Mouse (Mus musculus) forebrain, embryonic 16.5 days (tissue): Measurements from ENCODE around the gene Ssc5d. TPM values are rescaled to one million over a fixed set of nuclear protein-coding genes. Genes with fewer than 3 reads are reported as not detected.

Experiments used
- ATAC-seq: fragments of 200-750 bp; cut with Nextera tagmentation; 2 replicates; pipeline ENCODE4 v1.8.0; 2017; ENCODE audit warnings: mild to moderate bottlenecking, moderate library complexity
- H3K27ac ChIP-seq: fragments of 300-500 bp; sonication (generic); 2 replicates; pipeline ENCODE4 v1.5.1; 2014; ENCODE audit warnings: low read length, control low read depth
- H3K27me3 ChIP-seq: fragments of 300-500 bp; sonication (generic); replicated peaks from 2 replicates; pipeline ENCODE4 v1.6.1; 2014; ENCODE audit warnings: low read length; ENCODE audit not compliant: control insufficient read depth, insufficient read depth
- H3K36me3 ChIP-seq: fragments of 300-500 bp; sonication (generic); 2 replicates; pipeline ENCODE4 v1.6.1; 2014; ENCODE audit not compliant: control insufficient read depth, insufficient read depth
- H3K4me1 ChIP-seq: fragments of 300-500 bp; sonication (generic); replicated peaks from 2 replicates; pipeline ENCODE4 v1.6.1; 2014; ENCODE audit warnings: low read length; ENCODE audit not compliant: control insufficient read depth, insufficient read depth
- H3K4me2 ChIP-seq: fragments of 300-500 bp; sonication (generic); 2 replicates; pipeline ENCODE4 v1.6.1; 2014; ENCODE audit warnings: mild to moderate bottlenecking, low read length, control low read depth
- H3K4me3 ChIP-seq: fragments of 300-500 bp; sonication (generic); replicated peaks from 2 replicates; pipeline ENCODE4 v1.5.1; 2014; ENCODE audit warnings: mild to moderate bottlenecking, low read length, control low read depth
- H3K9ac ChIP-seq: fragments of 300-500 bp; sonication (generic); replicated peaks from 2 replicates; pipeline ENCODE4 v1.6.1; 2014; ENCODE audit warnings: low read depth, low read length, control low read depth
- H3K9me3 ChIP-seq: fragments of 300-500 bp; sonication (generic); 2 replicates; pipeline ENCODE4 v1.6.1; 2016; ENCODE audit warnings: low read length; ENCODE audit not compliant: control insufficient read depth
- WGBS: fragments of 180-500 bp; shearing (Covaris S2); extraction: QIAGEN DNeasy Blood & Tissue Kit; methylation state at CpG from one replicate; pipeline ENCODE4 v1.1.7; 2014; 5-methylcytosine and 5-hydroxymethylcytosine counted together
- polyA plus RNA-seq: library from polyadenylated mRNA; unstranded; fragments of >200 nt; fragmentation: Nextera tagmentation; extraction: Ambion mirVana; gene quantifications from 2 replicates; pipeline ENCODE4 v1.2.1, GENCODE M21; 2015

The Ssc5d gene
- polyA plus RNA-seq, 1 experiment from 2014 or later = 0.34 TPM

- Histone ChIP-seq H3K4me2 (no peak overlapping the region), H3K4me1 (peaks cover 6% of the 10 kb centered on the region; the same call in 1 of the 2 replicates), H3K9ac (no peak overlapping the region), H3K4me3 (no peak overlapping the region), H3K36me3 (peaks cover 15% of the 10 kb centered on the region), H3K9me3 (no peaks in the 10 kb centered on the region), H3K27ac (no peak overlapping the region), H3K27me3 (no peaks in the 10 kb centered on the region)
- no peak for ATAC-seq
- 78% methylated on average over 2 of the region's 2 CpGs for WGBS
Observed at GRCm38 (mm10) chr7:4988250-4988649, 62.7 kb downstream of the Ssc5d start.

GRCm38 (mm10) chr7:4993347-4993998 lies 67.9 kb downstream of the Ssc5d start:
- H3K4me3 ChIP-seq = no peak overlapping the region
- ATAC-seq = no peak

GRCm38 (mm10) chr7:4993999-4994788 lies 68.6 kb downstream of the Ssc5d start:
- WGBS = 55% methylated on average over 58 of the region's 59 CpGs
- Histone ChIP-seq H3K9ac (no peak overlapping the region), H3K27ac (no peak overlapping the region), H3K36me3 (peaks cover 21% of the 10 kb centered on the region), H3K4me1 (peaks cover 39% of the 10 kb centered on the region), H3K9me3 (no peaks in the 10 kb centered on the region), H3K4me3 (peak overlapping the region; percentile 2; the same call in 1 of the 2 replicates), H3K27me3 (no peaks in the 10 kb centered on the region), H3K4me2 (peak overlapping the region; percentile 90)
- ATAC-seq = no peak

More at GRCm38 (mm10) chr7:4993347-4993998, 67.9 kb downstream of the Ssc5d start:
- Histone ChIP-seq H3K4me2 (peak overlapping the region; percentile 90), H3K27ac (no peak overlapping the region), H3K27me3 (no peaks in the 10 kb centered on the region), H3K9ac (no peak overlapping the region), H3K9me3 (no peaks in the 10 kb centered on the region), H3K4me1 (peaks cover 39% of the 10 kb centered on the region), H3K36me3 (peaks cover 21% of the 10 kb centered on the region)
- WGBS = 42% methylated on average over 55 of the region's 55 CpGs

Other genes starting within 250 kb of the Ssc5d start
- gene Hspbp1, start 240.7 kb upstream of the Ssc5d start, polyA plus RNA-seq = 136 and 156 TPM in 2 replicates
- 5.9 and 7.9 TPM in 2 replicates for gene Brsk1, start 235.2 kb upstream of the Ssc5d start, polyA plus RNA-seq
- 0.11 and 0.33 TPM in 2 replicates for gene Tmem150b, start 200.5 kb upstream of the Ssc5d start, polyA plus RNA-seq
- gene Kmt5c, start 185.7 kb upstream of the Ssc5d start, polyA plus RNA-seq = 60.0 and 66.9 TPM in 2 replicates
- gene Cox6b2, start 172.7 kb upstream of the Ssc5d start, polyA plus RNA-seq = 6.6 and 12.1 TPM in 2 replicates
- not detected in 2 replicates for gene Fam71e2, start 154.5 kb upstream of the Ssc5d start, polyA plus RNA-seq
- gene Il11, start 142.9 kb upstream of the Ssc5d start, polyA plus RNA-seq = 0.53 and 1.1 TPM in 2 replicates
- gene Tmem190, start 142.8 kb upstream of the Ssc5d start, polyA plus RNA-seq = not detected in 2 replicates
- gene Tmem238, start 136.1 kb upstream of the Ssc5d start, polyA plus RNA-seq = 3.3 and 4.1 TPM in 2 replicates
- 173 and 179 TPM in 2 replicates for gene Rpl28, start 132.9 kb upstream of the Ssc5d start, polyA plus RNA-seq
- 291 and 311 TPM in 2 replicates for gene Ube2s, start 113.2 kb upstream of the Ssc5d start, polyA plus RNA-seq
- gene Shisa7, start 81.1 kb upstream of the Ssc5d start, polyA plus RNA-seq = 8.7 and 13.2 TPM in 2 replicates
- gene Isoc2b, start 55.5 kb upstream of the Ssc5d start, polyA plus RNA-seq = 3.2 and 4.3 TPM in 2 replicates
- gene Isoc2a, start 48.6 kb upstream of the Ssc5d start, polyA plus RNA-seq = 0.52 and 0.92 TPM in 2 replicates
- 0.25 and 0.60 TPM in 2 replicates for gene Gm36210, start 19.3 kb upstream of the Ssc5d start, polyA plus RNA-seq
- 3.4 and 3.9 TPM in 2 replicates for gene Zfp628, start 10.6 kb upstream of the Ssc5d start, polyA plus RNA-seq
- gene Nat14, start 3.8 kb upstream of the Ssc5d start, polyA plus RNA-seq = 32.0 and 38.3 TPM in 2 replicates
- not detected in 2 replicates for gene Sbk2, start 38.6 kb downstream of the Ssc5d start, polyA plus RNA-seq
- gene Sbk3, start 45.4 kb downstream of the Ssc5d start, polyA plus RNA-seq = 0.84 and 0.91 TPM in 2 replicates
- gene Zfp579, start 70.4 kb downstream of the Ssc5d start, polyA plus RNA-seq = 58.4 and 62.2 TPM in 2 replicates
- gene Zfp524, start 88.6 kb downstream of the Ssc5d start, polyA plus RNA-seq = 10.3 and 11.3 TPM in 2 replicates
- 43.7 and 46.1 TPM in 2 replicates for gene Fiz1, start 88.9 kb downstream of the Ssc5d start, polyA plus RNA-seq
- gene Gm44973, start 89.7 kb downstream of the Ssc5d start, polyA plus RNA-seq = 0.91 TPM in 1 of 2 replicates, not detected in the other
- gene Zfp865, start 94.6 kb downstream of the Ssc5d start, polyA plus RNA-seq = 5.9 and 6.5 TPM in 2 replicates
- gene Ccdc106, start 94.8 kb downstream of the Ssc5d start, polyA plus RNA-seq = 50.5 and 59.1 TPM in 2 replicates
- not detected in 2 replicates for gene 4632433K11Rik, start 108.3 kb downstream of the Ssc5d start, polyA plus RNA-seq
- gene Zfp784, start 112.7 kb downstream of the Ssc5d start, polyA plus RNA-seq = 8.0 and 9.5 TPM in 2 replicates
- gene Zfp580, start 125.8 kb downstream of the Ssc5d start, polyA plus RNA-seq = 52.7 and 62.4 TPM in 2 replicates
- gene U2af2, start 136.4 kb downstream of the Ssc5d start, polyA plus RNA-seq = 125 and 128 TPM in 2 replicates
- 97.9 and 104 TPM in 2 replicates for gene Epn1, start 154.4 kb downstream of the Ssc5d start, polyA plus RNA-seq
- 0.14 TPM in 1 of 2 replicates, not detected in the other for gene Rfpl4, start 191.2 kb downstream of the Ssc5d start, polyA plus RNA-seq
- 0.32 TPM in 1 of 2 replicates, not detected in the other for gene Rasl2-9, start 200.2 kb downstream of the Ssc5d start, polyA plus RNA-seq
- not detected in 2 replicates for gene Vmn1r55, start 223.9 kb downstream of the Ssc5d start, polyA plus RNA-seq